Mouse (Mus musculus) left cerebral cortex, adult 2 months (tissue): ENCODE results near the gene Olfr1555-ps1. TPM values are rescaled to one million over a fixed set of nuclear protein-coding genes. Genes with fewer than 3 reads are reported as not detected.
A peak's percentile ranks its signal among the peaks of the same experiment; 100 is the strongest.
"Not testable (repeated sequence)": the region's sequence is repeated elsewhere in the genome, so short reads cannot be mapped to it uniquely, and the experiment has no call there.

ENCODE experiments used
- DNase-seq, 2 experiments: peaks; one replicate each; pipeline ENCODE4 v3.0.0; 2021 to 2022; ENCODE audit warnings: low spot score in 2 of 2, mixed read lengths in 1 of 2; ENCODE audit errors: extremely low spot score in 1 of 2
- H3K27ac ChIP-seq: fragments of 200-600 bp; 2 replicates; pipeline ENCODE4 v1.8.1; 2022
- H3K4me3 ChIP-seq: fragments of 200-600 bp; 2 replicates; pipeline ENCODE4 v1.8.1; 2022
- CTCF ChIP-seq: fragments of 200-600 bp; IDR thresholded peaks from 2 replicates; pipeline ENCODE4 v1.8.1; 2022; ENCODE audit warnings: antibody characterized with exemption, mild to moderate bottlenecking, moderate library complexity
- intact Hi-C: fragments of 180-260 bp; cut with DNase I; formaldehyde crosslinking; loops from one replicate; pipeline ENCODE4 v1.15.1; 2025
- long read RNA-seq, 2 experiments: library from polyadenylated mRNA; stranded (forward); transcript quantifications; one replicate each; pipeline ENCODE4 v2.0.0; 2021; ENCODE audit warnings: borderline mapping rate in 2 of 2
- total RNA-seq, 2 experiments: library from RNA; stranded (reverse); gene quantifications; 2 replicates each; pipeline ENCODE4 v1.2.3; 2021

The Olfr1555-ps1 gene
- not detected for total RNA-seq
- long read RNA-seq, experiment 1: 0 reads
- long read RNA-seq, experiment 2: 0 reads

DNA sequence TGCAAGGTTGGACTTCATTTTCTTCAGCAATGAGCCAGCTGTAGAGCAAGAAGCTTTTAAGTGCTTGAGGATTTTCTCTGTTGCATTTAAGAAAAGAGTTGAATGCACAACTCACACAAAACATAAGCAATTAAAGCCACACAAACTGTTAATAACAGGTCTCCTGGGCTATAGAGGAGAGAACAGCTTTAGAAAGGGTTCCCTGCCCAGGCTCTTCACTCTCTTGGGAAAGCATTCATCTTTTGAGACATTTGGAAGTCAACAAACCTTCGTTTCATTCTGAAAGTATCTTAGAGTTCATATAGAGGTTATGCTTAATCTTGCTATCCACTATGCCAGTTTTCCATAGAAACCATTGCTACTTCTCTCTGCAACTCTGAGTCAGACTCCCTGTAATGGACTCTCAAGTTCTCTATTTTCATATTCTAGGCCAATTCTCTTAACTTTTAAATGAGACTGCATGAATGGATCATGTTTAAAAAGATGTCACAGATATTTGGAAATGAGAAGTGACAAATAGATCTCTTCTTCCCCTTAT lies at the start of gene Olfr1555-ps1:
TSS of gene Olfr1555-ps1 (minus strand) at position 51 of the 538 bp plus-strand sequence.
- DNase-seq, H3K4me3 ChIP-seq, H3K27ac ChIP-seq, intact Hi-C loops: not testable (repeated sequence)

DNA sequence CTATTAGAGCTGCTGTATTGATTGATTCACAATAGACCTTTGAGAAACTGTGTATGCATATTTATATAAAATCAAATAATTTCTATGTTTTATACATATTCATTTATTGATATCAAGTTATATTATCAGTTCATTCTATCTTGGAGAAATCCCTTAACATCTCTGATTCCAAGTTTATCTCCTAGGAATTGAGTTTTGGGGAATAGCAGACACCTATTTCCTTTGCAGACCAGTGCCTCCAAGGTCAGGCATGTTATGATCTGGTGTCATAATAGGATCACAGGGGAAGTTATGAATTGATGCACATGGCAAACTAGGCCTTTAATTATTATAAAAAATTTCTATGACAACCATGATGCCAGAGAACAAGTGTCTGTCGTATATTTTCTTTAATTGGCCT lies 30.4 kb upstream of the Olfr1555-ps1 start, which contains the start of gene Olfr1431:
TSS of gene Olfr1431 (plus strand) at position 301 of the 400 bp plus-strand sequence.
- intact Hi-C loops: no loop called here
- H3K4me3 ChIP-seq: no peak within 1 kb of the TSS
- no peak for DNase-seq
- H3K27ac ChIP-seq: no peak within 1 kb of the TSS
- no peak for TF ChIP-seq CTCF

DNA sequence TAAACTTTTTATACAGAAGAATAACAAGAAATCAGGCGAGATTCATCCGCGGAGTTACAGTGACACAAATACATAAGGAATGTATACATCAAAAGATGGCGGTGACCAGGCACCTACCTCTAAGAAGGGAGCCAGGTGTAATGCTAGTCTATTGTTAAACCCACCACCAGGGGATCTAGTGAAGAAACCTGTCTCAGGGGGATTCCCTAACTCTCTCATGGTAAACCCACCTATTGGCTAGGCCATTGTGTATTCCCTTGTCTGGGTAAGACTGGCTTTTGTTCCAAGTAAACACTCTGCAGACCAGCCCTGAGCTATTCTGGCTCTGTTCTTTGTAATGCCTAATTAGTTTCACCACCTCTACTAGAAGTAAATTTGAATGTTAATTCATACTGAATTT lies 29.2 kb upstream of the Olfr1555-ps1 start:
- DNase-seq, H3K27ac ChIP-seq, H3K4me3 ChIP-seq, intact Hi-C loops: not testable (repeated sequence)

DNA sequence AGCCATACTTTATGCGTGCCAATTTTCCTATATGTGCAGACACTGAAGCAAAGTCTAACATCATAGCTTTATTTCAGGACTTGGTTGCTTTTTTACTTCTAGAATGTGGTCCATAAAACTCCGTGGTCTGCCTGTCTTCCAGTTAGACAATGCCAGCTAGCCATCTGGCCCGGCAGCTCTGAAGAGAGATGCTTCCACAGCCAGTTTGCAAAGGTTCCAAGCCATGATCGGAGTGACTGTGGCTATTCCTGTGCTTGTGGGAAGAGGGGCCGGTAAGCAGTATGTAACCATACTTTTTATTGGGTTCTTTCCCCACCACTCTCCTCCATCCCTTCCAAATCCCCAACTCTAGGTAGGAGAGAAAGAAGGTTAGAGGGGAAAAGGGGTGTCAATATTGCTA lies 5.5 kb upstream of the Olfr1555-ps1 start:
- intact Hi-C loops: loop anchor here (5.0 kb wide), 1 partner anchor 67 kb away; the partner anchor contains the start of gene Olfr262
- not testable (repeated sequence) for DNase-seq, H3K27ac ChIP-seq, H3K4me3 ChIP-seq

DNA sequence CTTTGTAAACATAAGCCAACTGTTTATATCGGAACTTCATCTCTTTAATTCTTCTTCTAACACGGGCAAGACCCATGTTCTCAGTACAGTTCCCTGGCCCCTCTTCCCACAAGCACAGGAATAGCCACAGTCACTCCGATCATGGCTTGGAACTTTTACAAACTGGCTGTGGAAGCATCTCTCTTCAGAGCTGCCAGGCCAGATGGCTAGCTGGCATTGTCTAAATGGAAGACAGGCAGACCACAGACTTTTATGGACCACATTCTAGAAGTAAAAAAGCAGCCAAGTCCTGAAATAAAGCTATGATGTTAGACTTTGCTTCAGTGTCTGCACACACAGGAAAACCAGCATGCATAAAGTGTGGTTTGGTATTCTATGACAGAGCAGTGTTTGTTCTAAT lies 24.5 kb downstream of the Olfr1555-ps1 start:
- intact Hi-C loops: loop anchor here (10.0 kb wide), 1 partner anchor 649 kb away; the partner anchor contains the start of genes Lpxn and Zfp91
- TF ChIP-seq CTCF: no peak
- Histone ChIP-seq H3K4me3 (no peak overlapping the region), H3K27ac (peak overlapping the region; percentile 74)
- no peak for DNase-seq

DNA sequence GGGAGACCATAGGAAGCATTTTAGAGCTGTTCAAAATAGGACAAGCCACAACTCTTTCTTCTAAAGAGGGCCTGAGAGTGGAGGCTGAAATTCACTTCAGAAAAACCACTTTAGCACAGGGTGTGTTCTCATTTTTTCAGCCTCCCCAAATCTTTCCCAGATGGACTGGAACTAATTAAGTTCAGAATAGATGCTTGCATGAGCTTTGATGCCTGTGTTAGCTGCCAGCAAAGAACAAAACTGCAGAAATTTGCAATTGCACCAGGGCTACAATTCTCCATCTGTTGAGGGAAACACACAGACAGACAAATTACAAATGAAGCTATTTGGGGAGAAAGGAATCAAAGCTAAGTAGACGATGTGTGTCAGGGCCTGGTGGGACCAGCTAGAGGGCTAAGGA lies 26.6 kb downstream of the Olfr1555-ps1 start:
- no peak overlapping the region for H3K4me3 ChIP-seq
- no peak for TF ChIP-seq CTCF
- DNase-seq: peak in 1 of 2 experiments; percentile 11
- H3K27ac ChIP-seq: peak overlapping the region; percentile 66
- intact Hi-C loops: loop anchor here (1.0 to 10.0 kb wide), 3 partner anchors 229 to 651 kb away; partner anchors contain the start of genes Lpxn and Zfp91

DNA sequence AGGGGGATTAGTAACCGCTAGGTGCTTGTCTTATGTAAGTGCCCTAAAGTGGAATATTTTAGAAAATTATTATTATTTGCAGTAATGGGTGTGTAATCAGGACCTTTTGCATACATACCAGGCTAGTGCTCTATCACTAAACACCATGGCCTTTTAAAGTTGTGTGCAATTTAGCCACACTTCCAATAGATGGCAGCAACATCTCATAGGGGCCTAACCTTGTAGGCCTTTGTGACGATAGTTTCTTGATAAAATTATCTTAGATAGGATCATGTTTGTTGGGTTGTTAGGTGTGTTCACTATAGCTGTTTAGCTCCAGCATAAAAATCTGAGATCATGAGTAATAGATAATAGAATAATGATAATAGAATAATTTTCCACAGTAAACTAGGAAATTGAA lies 35.6 kb downstream of the Olfr1555-ps1 start:
- no peak for DNase-seq
- intact Hi-C loops: loop anchor here (5.0 to 10.0 kb wide), 4 partner anchors 122 to 691 kb away; partner anchors contain the start of gene Dtx4
- no peak overlapping the region; the same call in 1 of the 2 replicates for H3K27ac ChIP-seq
- peak; percentile 79 for TF ChIP-seq CTCF
- H3K4me3 ChIP-seq: no peak overlapping the region

DNA sequence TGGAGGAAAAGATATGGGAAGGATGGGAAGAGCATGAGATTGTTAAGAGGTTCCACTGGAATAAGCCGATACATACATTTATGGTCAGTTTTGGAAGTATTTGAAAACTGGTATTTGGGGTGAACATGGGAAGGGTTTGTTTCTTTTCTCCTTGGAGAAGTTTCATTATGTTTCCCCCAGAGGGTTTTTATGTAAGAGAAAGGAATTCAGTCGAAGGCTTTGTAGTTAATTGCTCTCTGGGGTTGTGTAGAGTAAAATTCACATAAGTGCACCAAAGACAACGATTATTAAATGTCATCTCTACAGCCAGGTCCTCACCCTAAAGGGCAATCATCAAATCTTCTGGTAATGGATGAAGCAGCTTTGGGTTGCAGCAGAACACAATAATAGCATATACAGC lies 46.8 kb downstream of the Olfr1555-ps1 start, which contains the start of gene Olfr76:
TSS of gene Olfr76 (minus strand) at position 101 of the 400 bp plus-strand sequence.
- no peak for TF ChIP-seq CTCF
- no peak within 1 kb of the TSS for H3K4me3 ChIP-seq
- no peak within 1 kb of the TSS for H3K27ac ChIP-seq
- intact Hi-C loops: no loop called here
- DNase-seq: no peak

DNA sequence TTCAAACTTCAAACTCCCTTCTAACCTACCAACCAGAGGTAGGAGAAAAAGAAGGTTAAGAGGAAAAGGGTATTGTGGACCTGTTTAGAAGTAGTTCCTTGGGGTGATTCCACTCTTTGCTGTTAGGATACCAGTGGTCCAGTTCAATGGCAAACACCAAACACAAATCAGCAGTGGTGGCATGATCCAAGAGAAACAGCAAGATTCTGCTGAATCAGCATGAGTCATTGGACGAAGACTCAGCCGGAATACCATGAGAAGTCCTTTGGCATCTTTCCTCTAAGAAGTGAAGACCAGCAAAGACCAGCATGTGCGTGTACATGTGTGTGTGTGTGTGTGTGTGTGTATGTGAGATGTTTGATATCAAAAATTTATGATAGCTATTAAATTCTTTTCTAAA lies 53.4 kb downstream of the Olfr1555-ps1 start:
- DNase-seq: no peak
- no peak for TF ChIP-seq CTCF
- no peak overlapping the region for H3K27ac ChIP-seq
- H3K4me3 ChIP-seq: no peak overlapping the region
- intact Hi-C loops: no loop called here

DNA sequence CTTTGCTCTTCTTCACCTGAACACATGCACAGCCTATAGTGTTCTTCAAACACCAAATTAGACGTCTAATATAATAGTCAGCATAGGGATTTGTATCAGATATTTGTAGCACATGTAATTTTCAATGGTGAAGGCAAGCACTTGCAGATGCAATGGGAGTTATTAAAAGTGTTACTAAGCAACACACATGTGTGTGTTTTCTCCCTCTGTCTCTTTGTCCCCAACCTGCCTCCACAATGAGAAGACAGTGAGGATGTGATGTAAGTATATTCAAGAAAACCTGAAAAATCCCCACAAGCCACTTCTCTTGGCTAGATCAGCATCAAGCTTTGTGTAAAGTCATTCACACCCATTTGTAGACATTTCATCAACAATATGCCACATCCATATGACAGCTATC lies 54.1 kb downstream of the Olfr1555-ps1 start, which contains the start of gene Olfr1428:
TSS of gene Olfr1428 (minus strand) at position 101 of the 400 bp plus-strand sequence.
- Histone ChIP-seq H3K4me3 (no peak within 1 kb of the TSS), H3K27ac (no peak within 1 kb of the TSS)
- DNase-seq: no peak
- TF ChIP-seq CTCF: no peak
- intact Hi-C loops: no loop called here

Other genes with a start within 250 kb of the Olfr1555-ps1 start
- gene Osbp, start 204.2 kb downstream of the Olfr1555-ps1 start, total RNA-seq: 10 to 100 TPM; 55.6 to 57.0 TPM
- gene Olfr1423, start 128.8 kb downstream of the Olfr1555-ps1 start, total RNA-seq: not detected
- not detected for gene Olfr1424, start 107.4 kb downstream of the Olfr1555-ps1 start, total RNA-seq
- gene Olfr1425, start 92.4 kb downstream of the Olfr1555-ps1 start, total RNA-seq: not detected
- not detected for gene Olfr1426, start 78.1 kb downstream of the Olfr1555-ps1 start, total RNA-seq
- gene Olfr1427, start 66.8 kb downstream of the Olfr1555-ps1 start, total RNA-seq: not detected
- gene Olfr1428, start 54.2 kb downstream of the Olfr1555-ps1 start, total RNA-seq: not detected
- not detected for gene Olfr76, start 46.9 kb downstream of the Olfr1555-ps1 start, total RNA-seq
- not detected for gene Olfr1431, start 30.5 kb upstream of the Olfr1555-ps1 start, total RNA-seq
- gene Olfr1432, start 62.5 kb upstream of the Olfr1555-ps1 start, total RNA-seq: not detected
- gene Olfr262, start 71.5 kb upstream of the Olfr1555-ps1 start, total RNA-seq: not detected
- gene Olfr235, start 90.9 kb upstream of the Olfr1555-ps1 start, total RNA-seq: not detected
- gene Olfr1434, start 109.7 kb upstream of the Olfr1555-ps1 start, total RNA-seq: not detected
- gene Olfr1436, start 129.0 kb upstream of the Olfr1555-ps1 start, total RNA-seq: not detected
- gene Olfr1437, start 155.0 kb upstream of the Olfr1555-ps1 start, total RNA-seq: not detected
- not detected for gene Olfr1438-ps1, start 165.8 kb upstream of the Olfr1555-ps1 start, total RNA-seq
- not detected for gene Olfr1440, start 217.2 kb upstream of the Olfr1555-ps1 start, total RNA-seq
- gene Olfr1441, start 247.3 kb upstream of the Olfr1555-ps1 start, total RNA-seq: not detected